In the genomic region with DNA sequence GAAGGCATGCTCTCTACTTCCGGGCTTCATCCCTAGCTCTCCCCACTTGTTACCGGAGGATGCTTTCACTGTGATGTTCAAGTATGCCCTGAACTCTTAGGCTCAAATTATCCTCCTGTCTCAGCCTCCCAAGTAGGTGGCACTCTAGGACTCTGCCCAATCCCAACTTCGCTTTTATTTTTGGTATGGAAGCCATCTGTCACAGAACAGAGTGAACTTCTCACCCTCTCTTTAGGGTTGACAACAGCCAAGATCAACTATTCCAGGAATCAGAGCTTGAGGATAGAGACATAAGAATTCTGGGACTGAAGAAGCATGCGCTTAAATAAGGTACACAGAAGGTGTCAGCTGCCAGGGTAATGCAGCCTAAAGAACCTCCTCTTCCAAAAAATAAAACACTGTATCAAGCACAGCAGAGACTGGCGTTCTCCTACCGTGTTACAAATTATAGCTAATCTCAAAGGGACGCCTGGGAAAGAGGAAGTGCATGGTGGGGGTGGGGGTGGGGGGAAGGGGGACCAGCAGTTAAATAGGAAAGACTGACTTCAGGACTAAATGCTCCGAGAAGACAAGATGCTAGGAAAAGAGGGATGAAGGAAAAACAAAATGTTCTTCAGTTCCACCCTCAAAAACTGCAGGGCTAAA, we compare ENCODE assay signal across 8 mouse cellular contexts. TPM values are rescaled to one million over a fixed set of nuclear protein-coding genes. Genes with fewer than 3 reads are reported as not detected.
DNase-seq lines count a peak whose midpoint lies in the region; ATAC-seq and TF ChIP-seq lines count a peak whose summit lies in the region.

No protein-coding gene starts in this region.

- TF ChIP-seq EP300 in MEL (IDR thresholded peaks at IDR 0.05; ENCODE audit: low read depth in 1 of 2, low read length in 2 of 2) = peak in 1 of 2 experiments; percentile 56; a peak in 2 of 4 replicates
- TF ChIP-seq EP300 in heart, postnatal 0 days (IDR thresholded peaks at IDR 0.05; ENCODE audit: low read depth) = no peak

- DNase-seq in heart, postnatal 25 days (ENCODE audit: low spot score) = no peak
- peak; percentile 69 for DNase-seq in MEL (ENCODE audit: low read depth, low spot score)
- peak; percentile 9 for DNase-seq in heart, postnatal 0 days (ENCODE audit: low spot score)
- no peak for DNase-seq in urinary bladder, adult 18-20 months (ENCODE audit: low spot score in 2 of 2)
- DNase-seq in left cerebral cortex, postnatal 14 days (ENCODE audit: low spot score in 2 of 2) = no peak
- DNase-seq in adrenal gland, postnatal 25 days = no peak

- no peak overlapping the region for H3K27ac ChIP-seq in heart, embryonic 12.5 days (ENCODE audit: poor library complexity, severe bottlenecking)
- H3K27ac ChIP-seq in MEL (ENCODE audit: control insufficient read depth, low read depth, low read length) (peak overlapping the region; percentile 80), macrophage (peak overlapping the region; percentile 57)
- H3K27ac ChIP-seq in heart, postnatal 0 days (ENCODE audit: low read depth) = no peak overlapping the region

- no peaks in the 10 kb centered on the region for H3K9me3 ChIP-seq in heart, embryonic 12.5 days (replicated peaks)
- H3K9me3 ChIP-seq in MEL (replicated peaks; ENCODE audit: insufficient read depth, low read length) = no peaks in the 10 kb centered on the region
- H3K9me3 ChIP-seq in heart, postnatal 0 days (replicated peaks; ENCODE audit: control insufficient read depth, low read length) = no peaks in the 10 kb centered on the region

- TF ChIP-seq POLR2A in MEL (IDR thresholded peaks at IDR 0.05; ENCODE audit: control insufficient read depth in 1 of 2, insufficient read depth in 1 of 2, low read depth in 1 of 2, low read length in 2 of 2, poor library complexity in 1 of 2) = no peak

- peaks cover 21% of the 10 kb centered on the region for H3K79me2 ChIP-seq in MEL (ENCODE audit: control insufficient read depth, insufficient read depth, low read length, poor library complexity)
- peaks cover 32% of the 10 kb centered on the region; the same call in 1 of the 2 replicates for H3K79me2 ChIP-seq in macrophage (ENCODE audit: inconsistent target)

- peak overlapping the region; percentile 99 for H3K4me2 ChIP-seq in heart, embryonic 12.5 days
- peak overlapping the region; percentile 96 for H3K4me2 ChIP-seq in heart, postnatal 0 days (ENCODE audit: low read depth, low read length)

- no peaks in the 10 kb centered on the region for H3K27me3 ChIP-seq in heart, embryonic 12.5 days (replicated peaks)
- H3K27me3 ChIP-seq in MEL (ENCODE audit: control insufficient read depth in 1 of 2, insufficient read depth in 2 of 2, low read length in 2 of 2) = no peaks in the 10 kb centered on the region
- H3K27me3 ChIP-seq in heart, postnatal 0 days (ENCODE audit: control insufficient read depth, insufficient read depth, low read length) = no peaks in the 10 kb centered on the region

- TF ChIP-seq CTCF in MEL (IDR thresholded peaks at IDR 0.05 in 2 of 3, conservative IDR thresholded peaks at IDR 0.05 in 1 of 3; ENCODE audit: control insufficient read depth in 1 of 3, insufficient read depth in 1 of 3, low read depth in 2 of 3, low read length in 3 of 3, poor library complexity in 1 of 3, severe bottlenecking in 1 of 3) = no peak
- TF ChIP-seq CTCF in heart, postnatal 0 days (IDR thresholded peaks at IDR 0.05; ENCODE audit: low read depth) = no peak

- H3K9ac ChIP-seq in heart, embryonic 12.5 days = peak overlapping the region; percentile 92
- peak overlapping the region; percentile 93 for H3K9ac ChIP-seq in MEL (ENCODE audit: control insufficient read depth, low read depth, low read length, poor library complexity, severe bottlenecking)
- H3K9ac ChIP-seq in heart, postnatal 0 days (replicated peaks; ENCODE audit: low read depth, low read length) = peak overlapping the region; percentile 77

- peak overlapping the region; percentile 95 for H3K4me3 ChIP-seq in heart, embryonic 12.5 days
- peak overlapping the region; percentile 93 to 95 for H3K4me3 ChIP-seq in MEL (ENCODE audit: control insufficient read depth in 1 of 2, insufficient read depth in 1 of 2, low read depth in 2 of 2, low read length in 2 of 2)
- H3K4me3 ChIP-seq in heart, postnatal 0 days (ENCODE audit: low read depth, low read length) = peak overlapping the region; percentile 80
- peak overlapping the region; percentile 77 for H3K4me3 ChIP-seq in macrophage (ENCODE audit: inconsistent target)

- intact Hi-C loops in heart, postnatal 25 days (cut with DNase I) = loop anchor here (5.0 kb wide), 2 partner anchors 45 to 55 kb away; a partner anchor contains a TSS
- intact Hi-C loops in left cerebral cortex, postnatal 14 days (cut with DNase I) = no loop called here

- H3K4me1 ChIP-seq in heart, embryonic 12.5 days (replicated peaks) = peaks cover 39% of the 10 kb centered on the region
- peaks cover 7 to 23% of the 10 kb centered on the region in 2 experiments for H3K4me1 ChIP-seq in MEL (ENCODE audit: control insufficient read depth in 1 of 2, insufficient read depth in 2 of 2, low read length in 2 of 2)
- peaks cover 27% of the 10 kb centered on the region for H3K4me1 ChIP-seq in heart, postnatal 0 days (ENCODE audit: control insufficient read depth, insufficient read depth)

- no peak for TF ChIP-seq RAD21 in MEL (IDR thresholded peaks at IDR 0.05; ENCODE audit: low read depth, low read length)

- WGBS in heart, embryonic 12.5 days = 36% methylated on average over 8 of the region's 8 CpGs
- 18% methylated on average over 8 of the region's 8 CpGs for WGBS in heart, postnatal 0 days
- 4% methylated on average over 8 of the region's 8 CpGs for whole genome bisulfite sequencing in macrophage (ENCODE audit: missing documents)

- ATAC-seq in heart, embryonic 12.5 days (ENCODE audit: insufficient number of reproducible peaks, low FRiP score) = no peak
- ATAC-seq in heart, postnatal 0 days (ENCODE audit: insufficient read depth, low read depth) = no peak

- H3K36me3 ChIP-seq in heart, embryonic 12.5 days = peaks cover 51% of the 10 kb centered on the region
- peaks cover 0 to 3% of the 10 kb centered on the region in 2 experiments; a peak in 2 of 4 replicates for H3K36me3 ChIP-seq in MEL (ENCODE audit: control insufficient read depth in 1 of 2, insufficient read depth in 2 of 2, low read length in 2 of 2)
- H3K36me3 ChIP-seq in heart, postnatal 0 days (replicated peaks; ENCODE audit: control insufficient read depth, insufficient read depth, low read length) = peaks cover 40% of the 10 kb centered on the region
- peaks cover 17% of the 10 kb centered on the region for H3K36me3 ChIP-seq in macrophage (ENCODE audit: inconsistent target)

RNA-seq across cellular contexts. Expression of a gene that starts 1.2 kb away (rescaled TPM):
- 20.4 and 26.4 TPM in 2 replicates for polyA plus RNA-seq in heart, embryonic 12.5 days (2016; fragmentation: Nextera tagmentation; extraction: Ambion mirVana)
- 10 to 100 TPM; 29.5 to 36.7 TPM for total RNA-seq in heart, postnatal 25 days (2021)
- total RNA-seq in MEL (2012; rRNA removed) = 14.3 and 17.1 TPM in 2 replicates
- polyA plus RNA-seq in MEL (2012; ENCODE audit: insufficient read depth in 1 of 2, insufficient read length in 2 of 2, low read depth in 1 of 2, low replicate concordance in 2 of 2, missing spikeins in 1 of 2) = 10 to 100 TPM in 1 of 2 experiments, not detected in 1; 47.6 TPM
- 12.4 and 21.1 TPM in 2 replicates for total RNA-seq in heart, postnatal 0 days (2014; rRNA removed; ENCODE audit: low replicate concordance)
- 10.8 and 10.9 TPM in 2 replicates for polyA plus RNA-seq in heart, postnatal 0 days (2015; fragmentation: Nextera tagmentation; extraction: Ambion mirVana)
- total RNA-seq in macrophage (2018; cell fraction: chromatin; rRNA removed) = 100 to 1,000 TPM in 3 of 26 experiments, 10 to 100 TPM in 23; 18.8 to 127 (median 60.4) TPM
- total RNA-seq in macrophage (2018; cell fraction: cytosol; rRNA removed) = 10 to 100 TPM; 12.4 to 25.8 (median 19.7) TPM
- total RNA-seq in macrophage (2018; cell fraction: nucleus; rRNA removed) = 10 to 100 TPM; 16.6 to 67.8 (median 38.6) TPM
- 17.6 to 45.0 TPM (median 21.9 TPM) in 3 replicates for polyA plus RNA-seq in macrophage (2018)
- total RNA-seq in left cerebral cortex, postnatal 14 days (2021) = 10 to 100 TPM; 47.7 to 56.3 TPM
- 50.5 and 58.9 TPM in 2 replicates for total RNA-seq in adrenal gland, postnatal 25 days (2021)

RNA-seq across cellular contexts. Expression of a gene that starts 1.3 kb away (rescaled TPM):
- 25.5 and 25.8 TPM in 2 replicates for polyA plus RNA-seq in heart, embryonic 12.5 days (2016; fragmentation: Nextera tagmentation; extraction: Ambion mirVana)
- 10 to 100 TPM; 13.5 to 14.3 TPM for total RNA-seq in heart, postnatal 25 days (2021)
- 5.7 and 6.2 TPM in 2 replicates for total RNA-seq in MEL (2012; rRNA removed)
- polyA plus RNA-seq in MEL (2012; ENCODE audit: insufficient read depth in 1 of 2, insufficient read length in 2 of 2, low read depth in 1 of 2, low replicate concordance in 2 of 2, missing spikeins in 1 of 2) (10 to 100 TPM in 1 of 2 experiments, not detected in 1; 24.9 TPM), macrophage (2018) (5.4 to 9.2 TPM (median 8.6 TPM) in 3 replicates)
- total RNA-seq in heart, postnatal 0 days (2014; rRNA removed; ENCODE audit: low replicate concordance) = 11.0 and 16.7 TPM in 2 replicates
- 14.0 TPM in 2 replicates for polyA plus RNA-seq in heart, postnatal 0 days (2015; fragmentation: Nextera tagmentation; extraction: Ambion mirVana)
- 10 to 100 TPM in 18 of 26 experiments, 1 to 10 TPM in 8; 2.7 to 52.8 (median 21.1) TPM for total RNA-seq in macrophage (2018; cell fraction: chromatin; rRNA removed)
- total RNA-seq in macrophage (2018; cell fraction: cytosol; rRNA removed) = 10 to 100 TPM in 2 of 26 experiments, 1 to 10 TPM in 24; 3.1 to 11.9 (median 7.6) TPM
- total RNA-seq in macrophage (2018; cell fraction: nucleus; rRNA removed) = 10 to 100 TPM in 17 of 26 experiments, 1 to 10 TPM in 9; 4.5 to 31.6 (median 15.2) TPM
- 10 to 100 TPM; 67.8 to 71.5 TPM for total RNA-seq in left cerebral cortex, postnatal 14 days (2021)
- 11.9 and 15.4 TPM in 2 replicates for total RNA-seq in adrenal gland, postnatal 25 days (2021)

RNA-seq across cellular contexts. Expression of a gene that starts 6.9 kb away (rescaled TPM):
- polyA plus RNA-seq in heart, embryonic 12.5 days (2016; fragmentation: Nextera tagmentation; extraction: Ambion mirVana) = 0.50 and 1.3 TPM in 2 replicates
- under 1 TPM in 1 of 2 experiments, not detected in 1; 0.60 TPM for total RNA-seq in heart, postnatal 25 days (2021)
- 0.73 and 1.0 TPM in 2 replicates for total RNA-seq in MEL (2012; rRNA removed)
- 1 to 10 TPM in 1 of 2 experiments, not detected in 1; 2.5 TPM for polyA plus RNA-seq in MEL (2012; ENCODE audit: insufficient read depth in 1 of 2, insufficient read length in 2 of 2, low read depth in 1 of 2, low replicate concordance in 2 of 2, missing spikeins in 1 of 2)
- not detected in 2 replicates for total RNA-seq in heart, postnatal 0 days (2014; rRNA removed; ENCODE audit: low replicate concordance)
- 1.2 TPM in 1 of 2 replicates, not detected in the other for polyA plus RNA-seq in heart, postnatal 0 days (2015; fragmentation: Nextera tagmentation; extraction: Ambion mirVana)
- not detected for total RNA-seq in macrophage (2018; cell fraction: chromatin; rRNA removed)
- not detected for total RNA-seq in macrophage (2018; cell fraction: cytosol; rRNA removed)
- total RNA-seq in macrophage (2018; cell fraction: nucleus; rRNA removed) = not detected
- not detected in 3 replicates for polyA plus RNA-seq in macrophage (2018)
- total RNA-seq in left cerebral cortex, postnatal 14 days (2021) = not detected
- total RNA-seq in adrenal gland, postnatal 25 days (2021) = 4.5 and 5.7 TPM in 2 replicates

RNA-seq across cellular contexts. Expression of a gene that starts 14.9 kb away (rescaled TPM):
- 117 and 124 TPM in 2 replicates for polyA plus RNA-seq in heart, embryonic 12.5 days (2016; fragmentation: Nextera tagmentation; extraction: Ambion mirVana)
- total RNA-seq in heart, postnatal 25 days (2021) = 100 to 1,000 TPM; 115 to 124 TPM
- total RNA-seq in MEL (2012; rRNA removed) = 106 and 112 TPM in 2 replicates
- 100 to 1,000 TPM in 1 of 2 experiments, 10 to 100 TPM in 1; 22.9 to 146 TPM for polyA plus RNA-seq in MEL (2012; ENCODE audit: insufficient read depth in 1 of 2, insufficient read length in 2 of 2, low read depth in 1 of 2, low replicate concordance in 2 of 2, missing spikeins in 1 of 2)
- total RNA-seq in heart, postnatal 0 days (2014; rRNA removed; ENCODE audit: low replicate concordance) = 141 and 185 TPM in 2 replicates
- polyA plus RNA-seq in heart, postnatal 0 days (2015; fragmentation: Nextera tagmentation; extraction: Ambion mirVana) = 67.1 and 77.2 TPM in 2 replicates
- 100 to 1,000 TPM; 371 to 915 (median 599) TPM for total RNA-seq in macrophage (2018; cell fraction: chromatin; rRNA removed)
- 100 to 1,000 TPM; 102 to 313 (median 224) TPM for total RNA-seq in macrophage (2018; cell fraction: cytosol; rRNA removed)
- total RNA-seq in macrophage (2018; cell fraction: nucleus; rRNA removed) = 1,000 to 10,000 TPM in 1 of 26 experiments, 100 to 1,000 TPM in 25; 373 to 1,005 (median 515) TPM
- 179 to 305 TPM (median 276 TPM) in 3 replicates for polyA plus RNA-seq in macrophage (2018)
- total RNA-seq in left cerebral cortex, postnatal 14 days (2021) = 10 to 100 TPM; 53.6 to 60.4 TPM
- 229 and 303 TPM in 2 replicates for total RNA-seq in adrenal gland, postnatal 25 days (2021)

RNA-seq across cellular contexts. Expression of a gene that starts 15.2 kb away (rescaled TPM):
- polyA plus RNA-seq in heart, embryonic 12.5 days (2016; fragmentation: Nextera tagmentation; extraction: Ambion mirVana) = 57.2 and 61.2 TPM in 2 replicates
- total RNA-seq in heart, postnatal 25 days (2021) = 10 to 100 TPM; 45.8 to 48.3 TPM
- total RNA-seq in MEL (2012; rRNA removed) = 14.9 and 17.1 TPM in 2 replicates
- polyA plus RNA-seq in MEL (2012; ENCODE audit: insufficient read depth in 1 of 2, insufficient read length in 2 of 2, low read depth in 1 of 2, low replicate concordance in 2 of 2, missing spikeins in 1 of 2) = 10 to 100 TPM in 1 of 2 experiments, not detected in 1; 21.3 TPM
- total RNA-seq in heart, postnatal 0 days (2014; rRNA removed; ENCODE audit: low replicate concordance) = 30.1 and 46.3 TPM in 2 replicates
- 49.1 and 53.4 TPM in 2 replicates for polyA plus RNA-seq in heart, postnatal 0 days (2015; fragmentation: Nextera tagmentation; extraction: Ambion mirVana)
- total RNA-seq in macrophage (2018; cell fraction: chromatin; rRNA removed) = 100 to 1,000 TPM in 8 of 26 experiments, 10 to 100 TPM in 18; 29.0 to 168 (median 80.2) TPM
- 10 to 100 TPM; 35.3 to 65.4 (median 48.7) TPM for total RNA-seq in macrophage (2018; cell fraction: cytosol; rRNA removed)
- total RNA-seq in macrophage (2018; cell fraction: nucleus; rRNA removed) = 100 to 1,000 TPM in 1 of 26 experiments, 10 to 100 TPM in 25; 29.3 to 118 (median 53.9) TPM
- 33.3 to 58.6 TPM (median 47.6 TPM) in 3 replicates for polyA plus RNA-seq in macrophage (2018)
- total RNA-seq in left cerebral cortex, postnatal 14 days (2021) = 10 to 100 TPM; 68.9 to 69.2 TPM
- 111 and 172 TPM in 2 replicates for total RNA-seq in adrenal gland, postnatal 25 days (2021)

Comparison
In these comparisons a context has a peak if more than half of its experiments do, and no peak if none do; other contexts are left out.
1. DNase-seq: peak in MEL (single experiment) and heart, postnatal 0 days (single experiment); none in heart, postnatal 25 days (single experiment), urinary bladder, adult 18-20 months (0 of 2), left cerebral cortex, postnatal 14 days (0 of 2) and adrenal gland, postnatal 25 days (single experiment).
2. H3K27ac ChIP-seq: peak in MEL (single experiment) and macrophage (single experiment); none in heart, embryonic 12.5 days (single experiment) and heart, postnatal 0 days (single experiment).
3. Peak in every context shown above with its lines, with median percentiles within 50 percentile points of each other: H3K4me3 ChIP-seq and H3K9ac ChIP-seq.